Mouse (Mus musculus): ENCODE results near the gene Prkca.

The Prkca gene

GRCm38 (mm10) chr11:108341783-108342182 is 1.9 kb downstream of the Prkca start:
- CTCF ChIA-PET = no interaction called here

- CTCF ChIA-PET = no interaction called here
Measured at GRCm38 (mm10) chr11:108340293-108340692, 3.4 kb downstream of the Prkca start.

- CTCF ChIA-PET = interaction anchor here (0.5 to 0.6 kb wide), 4 partner anchors 21 to 268 kb away, joined by 3 to 7 read pairs (median 4); no protein-coding TSS in a partner anchor
Measured at GRCm38 (mm10) chr11:108336445-108336844, 7.3 kb downstream of the Prkca start.

- CTCF ChIA-PET = no interaction called here
Measured at GRCm38 (mm10) chr11:108335536-108335935, 8.2 kb downstream of the Prkca start.

- CTCF ChIA-PET = no interaction called here
Measured at GRCm38 (mm10) chr11:108334658-108335057, 9.1 kb downstream of the Prkca start.

- CTCF ChIA-PET = interaction anchor here (0.6 kb wide), 2 partner anchors 13 to 19 kb away, joined by 7 to 14 read pairs; no protein-coding TSS in a partner anchor
Measured at GRCm38 (mm10) chr11:108333583-108334379, 9.9 kb downstream of the Prkca start.

- CTCF ChIA-PET = interaction anchor here (0.6 kb wide), 1 partner anchor 19 kb away, joined by 14 read pairs; no protein-coding TSS in a partner anchor
Measured at GRCm38 (mm10) chr11:108333006-108333405, 10.7 kb downstream of the Prkca start.

- CTCF ChIA-PET = interaction anchor here (0.5 to 1.1 kb wide), 2 partner anchors 29 to 119 kb away, joined by 3 to 8 read pairs; no protein-coding TSS in a partner anchor
Measured at GRCm38 (mm10) chr11:108330818-108331217, 12.9 kb downstream of the Prkca start.

GRCm38 (mm10) chr11:108325943-108326342 is 17.8 kb downstream of the Prkca start:
- CTCF ChIA-PET = no interaction called here

GRCm38 (mm10) chr11:108322156-108322555 is 21.6 kb downstream of the Prkca start:
- CTCF ChIA-PET = no interaction called here

- CTCF ChIA-PET = no interaction called here
Measured at GRCm38 (mm10) chr11:108320561-108320960, 23.2 kb downstream of the Prkca start.

GRCm38 (mm10) chr11:108319162-108319561 is 24.6 kb downstream of the Prkca start:
- CTCF ChIA-PET = no interaction called here

- CTCF ChIA-PET = no interaction called here
Measured at GRCm38 (mm10) chr11:108317878-108318277, 25.9 kb downstream of the Prkca start.

GRCm38 (mm10) chr11:108315736-108316135 is 28.0 kb downstream of the Prkca start:
- CTCF ChIA-PET = interaction anchor here (0.7 kb wide), 1 partner anchor 21 kb away, joined by 4 read pairs; no protein-coding TSS in a partner anchor

GRCm38 (mm10) chr11:108312516-108312915 is 31.2 kb downstream of the Prkca start:
- CTCF ChIA-PET = interaction anchor here (0.7 to 1.1 kb wide), 2 partner anchors 70 to 85 kb away, joined by 3 read pairs; no protein-coding TSS in a partner anchor

- CTCF ChIA-PET = interaction anchor here (0.6 to 1.1 kb wide), 2 partner anchors 43 to 85 kb away, joined by 3 read pairs; no protein-coding TSS in a partner anchor
Measured at GRCm38 (mm10) chr11:108311912-108312311, 31.8 kb downstream of the Prkca start.

GRCm38 (mm10) chr11:108309791-108310190 is 33.9 kb downstream of the Prkca start:
- CTCF ChIA-PET = no interaction called here

- CTCF ChIA-PET = no interaction called here
Measured at GRCm38 (mm10) chr11:108308253-108308652, 35.5 kb downstream of the Prkca start.

GRCm38 (mm10) chr11:108307258-108307657 is 36.5 kb downstream of the Prkca start:
- CTCF ChIA-PET = interaction anchor here (0.6 kb wide), 1 partner anchor 1113 kb away, joined by 3 read pairs; no protein-coding TSS in a partner anchor

- CTCF ChIA-PET = no interaction called here
Measured at GRCm38 (mm10) chr11:108303787-108304186, 39.9 kb downstream of the Prkca start.

GRCm38 (mm10) chr11:108301796-108302490 is 41.8 kb downstream of the Prkca start:
- CTCF ChIA-PET = interaction anchor here (0.6 kb wide), 2 partner anchors 29 to 53 kb away, joined by 3 to 8 read pairs; no protein-coding TSS in a partner anchor

GRCm38 (mm10) chr11:108301036-108301435 is 42.7 kb downstream of the Prkca start:
- CTCF ChIA-PET = no interaction called here

Measured in spleen, embryonic (tissue).